Mouse (Mus musculus) liver, embryonic 14.5 days (tissue): Measurements from ENCODE around the gene Tmem167b. TPM values are rescaled to one million over a fixed set of nuclear protein-coding genes. Genes with fewer than 3 reads are reported as not detected.

Source experiments
- ATAC-seq: fragments of 200-750 bp; cut with Nextera tagmentation; 2 replicates; pipeline ENCODE4 v1.8.0; 2017; ENCODE audit warnings: moderate number of reproducible peaks, mild to moderate bottlenecking, moderate library complexity; ENCODE audit not compliant: insufficient read depth
- DNase-seq, 3 experiments: peaks; one replicate each; pipeline ENCODE4 v3.0.0-alpha.2; 2012 to 2013; ENCODE audit warnings: low read depth in 3 of 3, low spot score in 3 of 3
- H3K27ac ChIP-seq: fragments of 300-500 bp; sonication (generic); 2 replicates; pipeline ENCODE4 v1.5.1; 2014; ENCODE audit warnings: moderate library complexity, mild to moderate bottlenecking, control low read depth, inconsistent platforms
- H3K27me3 ChIP-seq: fragments of 300-500 bp; sonication (generic); 2 replicates; pipeline ENCODE4 v1.6.1; 2014; ENCODE audit warnings: mild to moderate bottlenecking, low read length, moderate library complexity; ENCODE audit not compliant: control insufficient read depth, insufficient read depth
- H3K36me3 ChIP-seq: fragments of 300-500 bp; sonication (generic); replicated peaks from 2 replicates; pipeline ENCODE4 v1.6.1; 2014; ENCODE audit warnings: low read depth; ENCODE audit not compliant: control insufficient read depth, insufficient read depth
- H3K4me1 ChIP-seq, 2 experiments: fragments of 200-500 bp in 1 of 2; fragments of 300-500 bp in 1 of 2; sonication (generic) in 1 of 2; replicated peaks; 2 replicates each; pipeline ENCODE4 v1.6.1; 2012 to 2014; ENCODE audit warnings: antibody characterized with exemption in 1 of 2, inconsistent platforms in 1 of 2, low read length in 1 of 2; ENCODE audit not compliant: control insufficient read depth in 2 of 2, insufficient read depth in 2 of 2
- H3K4me2 ChIP-seq: fragments of 300-500 bp; sonication (generic); 2 replicates; pipeline ENCODE4 v1.6.1; 2014; ENCODE audit warnings: low read depth, mild to moderate bottlenecking, control low read depth, moderate library complexity
- H3K4me3 ChIP-seq, 2 experiments: fragments of 200-500 bp in 1 of 2; fragments of 300-500 bp in 1 of 2; sonication (generic) in 1 of 2; 2 replicates each; pipeline ENCODE4 v1.5.1; 2012 to 2014; ENCODE audit warnings: low read depth in 2 of 2, low read length in 2 of 2, mild to moderate bottlenecking in 2 of 2, control low read depth in 1 of 2, inconsistent platforms in 1 of 2, moderate library complexity in 1 of 2; ENCODE audit not compliant: insufficient read depth in 1 of 2
- H3K9ac ChIP-seq: fragments of 300-500 bp; sonication (generic); replicated peaks from 2 replicates; pipeline ENCODE4 v1.6.1; 2014; ENCODE audit warnings: mild to moderate bottlenecking, control low read depth, moderate library complexity
- H3K9me3 ChIP-seq: fragments of 300-500 bp; sonication (generic); 2 replicates; pipeline ENCODE4 v1.6.1; 2016; ENCODE audit warnings: low read length, mixed read lengths; ENCODE audit not compliant: control insufficient read depth
- CTCF ChIP-seq: IDR thresholded peaks from 2 replicates; pipeline ENCODE4 v1.5.1; 2016; ENCODE audit warnings: antibody characterized with exemption, low read depth, control low read depth
- EP300 ChIP-seq: IDR thresholded peaks from 2 replicates; pipeline ENCODE4 v1.6.1; 2016; ENCODE audit warnings: antibody characterized with exemption, low read depth
- WGBS: fragments of 180-500 bp; shearing (Covaris S2); extraction: QIAGEN DNeasy Blood & Tissue Kit; methylation state at CpG from one replicate; pipeline ENCODE4 v1.1.7; 2014; ENCODE audit not compliant: insufficient replicate concordance; 5-methylcytosine and 5-hydroxymethylcytosine counted together
- microRNA-seq: library from miRNA; unstranded; fragments of <30 nt; microRNA quantifications from one replicate; pipeline ENCODE4, GENCODE M21; 2016
- polyA plus RNA-seq, 2 experiments: library from polyadenylated mRNA; depleted of rRNA in 1 of 2; stranded (reverse) in 1 of 2; unstranded in 1 of 2; fragments of >200 nt; fragmentation: Nextera tagmentation in 1 of 2; extraction: Ambion mirVana in 1 of 2; gene quantifications; 2 replicates each; pipeline versions ENCODE4 v1.2.1 to v1.2.3; 2012 to 2014

The Tmem167b gene
- polyA plus RNA-seq, 2 experiments = 3.8 to 12.7 TPM

GRCm38 (mm10) chr3:108508745-108509474, 53.4 kb downstream of the Tmem167b start:
- DNase-seq = peak; percentile 16 to 39 (median 22)
- H3K4me2 ChIP-seq = no peak overlapping the region
- no peak overlapping the region for H3K4me3 ChIP-seq
- no peaks in the 10 kb centered on the region for H3K27me3 ChIP-seq
- WGBS = 56% methylated on average over 4 of the region's 4 CpGs
- H3K9ac ChIP-seq = no peak overlapping the region
- H3K27ac ChIP-seq = no peak overlapping the region
- H3K36me3 ChIP-seq = no peaks in the 10 kb centered on the region
- H3K9me3 ChIP-seq = no peaks in the 10 kb centered on the region
- 0 out of 4 replicates have a peak, but pooled peaks cover 0 to 2% of the 10 kb centered on the region in 2 experiments for H3K4me1 ChIP-seq
- peak; percentile 83 for ATAC-seq
- TF ChIP-seq CTCF (no peak), EP300 (peak; percentile 63)

Small RNAs within 50 kb of the gene (microRNA-seq; reads per million reads assigned to microRNA genes)
- not detected for gene Gm22860

Other genes starting within 250 kb of the Tmem167b start
- 0.17 and 0.20 TPM in 2 replicates for gene Mybphl, start 197.6 kb downstream of the Tmem167b start, polyA plus RNA-seq (2012; rRNA removed)
- gene Mybphl, start 197.6 kb downstream of the Tmem167b start, polyA plus RNA-seq (2014; fragmentation: Nextera tagmentation; extraction: Ambion mirVana) = 0.10 and 0.39 TPM in 2 replicates
- 18.3 and 20.3 TPM in 2 replicates for gene Psrc1, start 178.6 kb downstream of the Tmem167b start, polyA plus RNA-seq (2012; rRNA removed)
- 12.3 and 15.7 TPM in 2 replicates for gene Psrc1, start 178.6 kb downstream of the Tmem167b start, polyA plus RNA-seq (2014; fragmentation: Nextera tagmentation; extraction: Ambion mirVana)
- 0.38 and 0.64 TPM in 2 replicates for gene Celsr2, start 146.9 kb downstream of the Tmem167b start, polyA plus RNA-seq (2012; rRNA removed)
- 0.22 and 0.27 TPM in 2 replicates for gene Celsr2, start 146.9 kb downstream of the Tmem167b start, polyA plus RNA-seq (2014; fragmentation: Nextera tagmentation; extraction: Ambion mirVana)
- 23.8 and 39.9 TPM in 2 replicates for gene Sars, start 117.3 kb downstream of the Tmem167b start, polyA plus RNA-seq (2012; rRNA removed)
- 76.1 and 81.4 TPM in 2 replicates for gene Sars, start 117.3 kb downstream of the Tmem167b start, polyA plus RNA-seq (2014; fragmentation: Nextera tagmentation; extraction: Ambion mirVana)
- not detected in 2 replicates for gene 1700013F07Rik, start 28.3 kb downstream of the Tmem167b start, polyA plus RNA-seq (2012; rRNA removed)
- not detected in 2 replicates for gene 1700013F07Rik, start 28.3 kb downstream of the Tmem167b start, polyA plus RNA-seq (2014; fragmentation: Nextera tagmentation; extraction: Ambion mirVana)
- 0.05 and 0.11 TPM in 2 replicates for gene 5330417C22Rik, start 25.9 kb downstream of the Tmem167b start, polyA plus RNA-seq (2012; rRNA removed)
- 0.17 TPM in 1 of 2 replicates, not detected in the other for gene 5330417C22Rik, start 25.9 kb downstream of the Tmem167b start, polyA plus RNA-seq (2014; fragmentation: Nextera tagmentation; extraction: Ambion mirVana)
- 2.5 and 5.1 TPM in 2 replicates for gene Taf13, start 9.2 kb upstream of the Tmem167b start, polyA plus RNA-seq (2012; rRNA removed)
- 8.8 and 9.2 TPM in 2 replicates for gene Taf13, start 9.2 kb upstream of the Tmem167b start, polyA plus RNA-seq (2014; fragmentation: Nextera tagmentation; extraction: Ambion mirVana)
- 1.1 and 1.3 TPM in 2 replicates for gene Wdr47, start 28.8 kb upstream of the Tmem167b start, polyA plus RNA-seq (2012; rRNA removed)
- 1.3 and 2.0 TPM in 2 replicates for gene Wdr47, start 28.8 kb upstream of the Tmem167b start, polyA plus RNA-seq (2014; fragmentation: Nextera tagmentation; extraction: Ambion mirVana)
- gene Clcc1, start 91.4 kb upstream of the Tmem167b start, polyA plus RNA-seq (2012; rRNA removed) = 17.7 and 22.7 TPM in 2 replicates
- gene Clcc1, start 91.4 kb upstream of the Tmem167b start, polyA plus RNA-seq (2014; fragmentation: Nextera tagmentation; extraction: Ambion mirVana) = 38.5 and 45.7 TPM in 2 replicates
- gene Gpsm2, start 159.8 kb upstream of the Tmem167b start, polyA plus RNA-seq (2012; rRNA removed) = 10.3 and 20.1 TPM in 2 replicates
- gene Gpsm2, start 159.8 kb upstream of the Tmem167b start, polyA plus RNA-seq (2014; fragmentation: Nextera tagmentation; extraction: Ambion mirVana) = 48.6 and 49.4 TPM in 2 replicates
- 0.70 and 0.88 TPM in 2 replicates for gene Aknad1, start 177.2 kb upstream of the Tmem167b start, polyA plus RNA-seq (2012; rRNA removed)
- 0.30 and 0.53 TPM in 2 replicates for gene Aknad1, start 177.2 kb upstream of the Tmem167b start, polyA plus RNA-seq (2014; fragmentation: Nextera tagmentation; extraction: Ambion mirVana)